Mouse (Mus musculus) testis, adult 2 months (tissue): Measurements from ENCODE around the gene Rasa3.

ENCODE experiments used
- CTCF ChIP-seq: fragments of 200-500 bp; IDR thresholded peaks from 2 replicates; pipeline ENCODE4 v1.5.1; 2012; ENCODE audit warnings: low read depth, mild to moderate bottlenecking, inconsistent platforms, low read length, moderate library complexity; ENCODE audit not compliant: control insufficient read depth, insufficient read depth, insufficient replicate concordance
- POLR2A ChIP-seq: fragments of 200-500 bp; IDR thresholded peaks from 2 replicates; pipeline ENCODE4 v1.6.1; 2012; ENCODE audit warnings: low read depth, mild to moderate bottlenecking, inconsistent platforms, low read length, moderate library complexity; ENCODE audit not compliant: control insufficient read depth

DNA sequence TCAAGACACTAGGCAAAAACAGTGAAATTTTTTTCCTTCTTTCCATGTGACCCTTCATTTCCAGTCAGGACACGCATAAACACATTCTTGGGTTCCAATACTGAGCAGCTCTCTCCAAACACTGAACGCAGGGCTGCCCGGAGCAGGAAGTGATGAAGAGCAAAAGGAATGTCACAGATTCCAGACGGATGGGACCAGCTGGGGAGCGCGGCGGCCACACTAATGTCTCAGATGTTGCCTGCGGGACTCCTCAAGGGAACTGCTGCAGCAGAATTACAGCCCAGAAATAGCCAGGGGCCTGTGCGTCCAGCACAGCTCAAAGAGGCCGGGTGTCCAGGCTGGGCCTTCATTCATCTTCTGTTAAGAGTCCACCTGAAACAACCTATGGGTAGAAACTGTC, 9.0 kb downstream of the Rasa3 start:
- TF ChIP-seq CTCF (no peak), POLR2A (no peak)
